Mouse (Mus musculus): Measurements from ENCODE around the gene Prlr.

Gene Prlr

DNA sequence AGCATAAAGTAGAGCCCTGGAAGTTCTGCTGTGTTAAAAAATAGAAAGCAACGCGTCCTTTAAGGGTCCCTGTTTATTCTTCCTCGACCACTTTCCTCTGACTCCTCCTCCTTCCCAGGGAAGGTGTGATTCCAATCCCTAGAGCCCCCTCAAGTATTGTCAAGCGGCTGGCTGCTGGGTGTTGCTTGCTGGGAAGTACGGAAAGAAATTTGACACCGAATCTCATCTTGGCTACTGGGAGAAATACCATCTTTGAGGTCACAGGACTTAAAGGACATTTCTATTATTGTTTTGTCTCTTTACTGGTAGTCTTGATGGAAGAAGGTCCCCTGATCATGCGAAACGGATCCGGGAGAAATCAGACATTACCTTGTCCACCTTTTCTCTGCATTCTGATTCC, at the start of gene Prlr:
Gene Prlr (plus strand): TSS at position 156 of the 400 bp plus-strand sequence.
- no peak for DNase-seq (ENCODE audit: low read depth, low spot score)

DNA sequence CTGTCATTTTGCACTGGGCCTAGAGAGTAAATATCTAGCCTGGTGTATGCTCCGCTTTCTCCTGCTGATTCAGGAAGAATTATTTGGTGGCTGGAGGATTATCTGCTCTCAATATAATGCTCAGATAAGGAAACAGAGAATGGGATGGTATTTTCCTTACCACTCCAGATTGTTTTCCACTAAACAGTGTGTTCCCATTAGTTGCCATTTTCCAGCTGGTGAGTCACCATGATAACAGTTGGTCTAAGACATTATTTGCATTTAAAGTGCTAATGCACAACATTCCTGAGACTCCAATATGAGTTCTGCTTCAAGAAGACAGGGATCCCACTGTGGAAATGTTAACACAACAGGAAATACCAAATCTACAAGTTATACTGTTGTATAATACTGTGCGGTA, 43.3 kb upstream of the Prlr start:
- no peak for DNase-seq (ENCODE audit: low read depth, low spot score)

DNA sequence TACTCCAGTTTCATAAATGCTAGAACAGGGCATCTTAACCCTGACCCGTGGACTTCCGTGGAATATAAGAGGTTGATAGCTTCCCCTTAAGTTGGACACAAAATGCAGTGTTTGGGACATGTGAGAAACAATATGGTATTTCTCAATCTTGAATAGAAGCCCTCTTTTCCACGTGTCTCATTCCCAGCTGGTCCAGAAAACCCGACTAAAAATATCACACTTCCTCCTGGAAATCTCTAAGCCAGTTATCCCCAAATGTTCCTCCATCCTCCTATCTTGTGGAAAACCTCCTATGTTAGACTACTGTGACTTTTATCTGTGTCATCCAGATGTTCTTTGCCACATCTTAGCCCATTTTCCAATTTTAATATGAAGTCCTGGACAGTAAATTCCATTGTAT, 42.1 kb upstream of the Prlr start:
- DNase-seq (ENCODE audit: low read depth, low spot score), result no peak

DNA sequence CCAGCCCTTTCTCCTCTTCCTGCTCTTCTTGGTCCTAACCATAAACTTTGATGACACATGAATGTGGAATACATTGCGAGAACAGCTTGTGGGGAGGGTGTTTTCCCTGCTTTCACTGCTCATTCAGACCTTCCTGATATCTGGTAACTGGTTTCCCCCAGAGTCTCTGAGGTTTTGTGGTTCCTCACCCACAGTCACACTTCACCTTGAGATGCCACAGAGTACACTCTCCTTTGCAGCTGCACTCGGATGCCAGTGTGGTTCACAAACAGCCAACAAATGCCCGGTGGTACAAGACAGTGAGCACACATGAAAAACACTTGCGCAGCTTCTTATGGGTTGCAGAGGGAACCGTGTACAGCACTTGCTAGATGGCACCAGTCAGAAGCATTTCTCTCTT, 32.5 kb upstream of the Prlr start:
- no peak for DNase-seq (ENCODE audit: low read depth, low spot score)

DNA sequence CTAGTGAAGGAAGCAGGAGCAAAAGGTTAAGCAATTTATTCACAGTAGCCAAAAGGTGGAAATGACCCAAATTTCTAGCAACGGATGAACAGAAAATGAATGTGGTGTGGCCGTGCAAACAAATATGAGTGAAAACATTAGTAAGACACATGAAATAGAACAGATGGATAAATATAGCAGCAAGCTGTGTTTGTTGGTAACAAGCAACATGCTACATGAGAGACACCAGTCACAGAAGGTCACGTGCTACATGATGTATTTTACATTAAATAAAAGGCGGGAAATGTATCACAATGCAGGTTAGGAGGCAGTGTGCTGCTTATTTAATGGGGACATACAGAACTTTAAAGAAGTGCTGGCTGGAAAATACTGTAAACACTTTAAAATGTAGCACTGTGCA, 28.8 kb upstream of the Prlr start:
- DNase-seq (ENCODE audit: low read depth, low spot score), result no peak

DNA sequence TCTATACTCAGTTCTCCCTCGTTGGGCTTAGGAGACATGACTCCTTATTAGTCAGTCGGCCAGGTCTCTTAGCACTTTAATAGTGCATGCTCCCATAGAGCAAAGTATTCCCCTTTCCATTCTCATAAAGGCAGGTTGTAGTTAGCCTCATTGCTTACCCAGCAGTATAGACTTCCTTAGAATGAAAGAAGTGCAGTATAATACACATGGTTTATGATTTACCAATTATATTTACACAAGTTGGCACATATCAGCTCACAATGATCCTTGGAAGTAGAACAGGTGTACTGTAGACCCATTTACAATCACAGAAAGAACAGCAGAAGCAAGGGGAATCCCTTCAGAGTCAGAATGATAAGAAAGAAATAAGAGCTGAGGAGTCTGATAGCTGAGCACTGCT, 16.4 kb upstream of the Prlr start:
- DNase-seq (ENCODE audit: low read depth, low spot score), result no peak

DNA sequence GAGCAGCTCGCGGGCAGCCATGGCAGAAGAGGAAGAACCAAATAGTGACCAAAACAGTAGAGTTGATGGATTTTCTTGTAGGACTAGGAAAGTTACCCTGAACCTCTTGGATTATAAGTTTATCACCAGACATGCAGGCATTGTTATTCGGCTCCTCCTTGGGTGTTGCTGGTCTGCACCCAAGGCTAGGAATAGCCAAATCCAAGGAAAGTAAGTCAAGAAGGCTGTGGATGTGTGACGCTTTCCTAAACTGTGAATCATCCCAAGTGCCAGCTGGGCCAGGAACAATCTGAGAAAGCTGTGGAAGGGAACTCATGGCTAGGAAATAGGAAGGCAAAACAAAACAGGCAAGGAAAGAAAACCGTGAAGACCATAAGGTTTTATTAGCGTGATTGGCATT, 2.0 kb upstream of the Prlr start:
- DNase-seq (ENCODE audit: low read depth, low spot score), result no peak

DNA sequence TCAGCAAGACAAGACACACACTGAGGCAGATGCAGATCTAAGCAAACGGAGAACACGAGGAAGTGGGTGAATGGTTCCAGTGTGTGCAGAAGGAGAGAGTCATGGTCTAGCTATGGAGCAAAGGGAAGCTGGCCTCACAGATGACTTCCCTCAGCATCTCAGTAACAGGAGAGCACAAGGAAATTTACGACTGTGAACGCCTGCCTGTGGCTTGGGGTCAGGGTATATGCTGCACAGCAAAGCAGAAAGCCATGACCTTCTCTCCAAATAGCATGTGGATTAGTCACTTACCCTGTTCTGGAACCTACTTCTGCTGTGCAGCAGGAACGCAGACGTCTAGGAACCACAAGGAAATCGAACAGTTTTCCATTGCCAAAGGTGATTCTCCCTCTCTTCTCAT, 1.4 kb upstream of the Prlr start:
- no peak for DNase-seq (ENCODE audit: low read depth, low spot score)

DNA sequence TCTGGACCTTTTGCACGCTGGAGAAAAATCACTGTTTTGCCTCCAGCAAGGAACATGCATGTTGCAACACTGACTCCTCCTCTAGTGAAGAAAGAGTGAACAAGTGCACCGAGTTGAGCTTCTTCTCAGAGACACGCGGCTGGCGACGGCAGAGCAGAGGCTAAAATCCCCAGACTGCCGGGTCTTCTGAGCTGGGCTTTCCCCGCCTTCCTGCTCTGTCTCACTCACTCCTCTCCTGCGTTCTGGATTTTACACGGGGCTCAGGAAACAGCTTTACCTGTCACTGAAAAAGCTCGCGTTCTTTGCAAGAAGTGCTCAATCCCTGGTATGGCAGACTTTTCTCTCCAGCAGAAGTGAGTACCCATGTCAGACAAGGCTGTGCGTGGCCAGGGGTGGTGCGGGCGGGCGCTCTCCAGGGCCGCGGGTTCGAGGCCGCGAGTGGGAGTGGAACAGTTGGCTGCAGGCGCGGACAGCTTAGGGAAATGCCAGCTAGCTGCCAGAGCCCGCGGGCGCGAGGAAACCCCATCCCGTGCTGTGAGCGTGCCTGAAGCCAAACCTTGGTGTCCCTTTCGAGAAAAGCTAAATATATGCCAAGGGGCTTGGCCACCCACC, 587 bp downstream of the Prlr start:
- no peak for DNase-seq (ENCODE audit: low read depth, low spot score)

DNA sequence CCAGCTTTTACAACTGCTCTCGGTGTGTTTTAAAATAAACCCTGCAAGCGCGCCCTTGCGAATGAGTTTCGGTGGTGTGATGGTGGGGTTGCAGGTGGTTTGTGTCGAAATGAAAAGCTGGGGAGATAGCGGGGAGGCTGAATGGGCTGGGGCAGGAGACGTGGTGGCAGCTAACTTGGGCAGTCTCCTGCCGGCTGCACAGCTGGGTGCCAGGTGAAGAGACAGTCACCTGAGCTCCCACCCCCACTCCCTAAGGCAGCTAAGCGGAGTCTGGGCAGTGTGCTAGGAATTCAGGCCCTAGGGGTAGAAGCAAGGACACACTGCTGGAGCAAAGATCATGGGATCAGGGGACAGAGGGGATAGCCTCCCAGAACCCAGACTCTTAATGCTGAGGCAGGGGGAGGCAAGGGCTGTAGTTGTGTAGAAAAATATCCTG, 1.1 kb downstream of the Prlr start:
- no peak for DNase-seq (ENCODE audit: low read depth, low spot score)

DNA sequence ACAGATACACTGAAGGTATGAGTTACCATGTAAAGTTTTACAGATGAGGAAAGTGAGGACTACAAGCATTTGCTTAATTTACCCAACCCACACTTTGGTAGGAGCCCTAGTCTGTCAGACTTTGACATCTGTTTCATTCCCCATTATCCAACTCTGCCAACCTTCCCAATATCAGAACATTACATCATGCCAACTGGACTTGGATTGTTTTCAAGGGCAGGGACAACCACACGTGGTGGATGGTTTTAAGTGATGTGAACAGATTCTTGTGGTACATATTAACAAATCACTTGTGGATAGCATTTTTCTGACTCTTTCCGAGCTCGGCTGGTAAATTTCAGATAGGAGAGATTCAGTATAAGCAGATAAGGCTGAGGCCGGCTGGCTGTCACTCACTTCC, 3.7 kb downstream of the Prlr start:
- no peak for DNase-seq (ENCODE audit: low read depth, low spot score)

DNA sequence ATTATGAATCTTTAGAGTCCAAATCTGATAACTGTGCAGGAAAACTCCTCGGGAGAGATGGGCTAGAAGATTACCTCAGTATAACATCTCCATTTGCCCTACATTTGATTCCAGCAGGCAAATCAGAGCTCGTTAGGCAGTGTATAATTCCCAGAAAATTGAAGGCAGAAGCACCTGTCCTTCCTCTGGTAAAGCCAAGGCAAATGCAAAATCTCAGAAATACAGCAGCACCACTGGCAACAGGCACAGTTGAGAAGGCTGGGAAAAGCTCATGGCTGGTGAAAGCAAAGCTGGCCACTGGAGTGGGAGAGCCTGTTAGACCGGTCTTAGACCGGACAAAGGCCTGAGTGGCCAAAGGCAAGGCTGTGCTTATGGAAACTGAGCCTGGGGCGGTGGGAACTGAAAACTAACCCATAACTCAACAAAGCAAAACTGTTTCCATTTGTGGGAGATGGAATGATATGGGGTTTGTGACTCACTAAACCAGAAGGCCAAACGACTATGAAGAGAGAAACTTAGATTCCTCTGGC, 15.1 kb downstream of the Prlr start:
- no peak for DNase-seq (ENCODE audit: low read depth, low spot score)

DNA sequence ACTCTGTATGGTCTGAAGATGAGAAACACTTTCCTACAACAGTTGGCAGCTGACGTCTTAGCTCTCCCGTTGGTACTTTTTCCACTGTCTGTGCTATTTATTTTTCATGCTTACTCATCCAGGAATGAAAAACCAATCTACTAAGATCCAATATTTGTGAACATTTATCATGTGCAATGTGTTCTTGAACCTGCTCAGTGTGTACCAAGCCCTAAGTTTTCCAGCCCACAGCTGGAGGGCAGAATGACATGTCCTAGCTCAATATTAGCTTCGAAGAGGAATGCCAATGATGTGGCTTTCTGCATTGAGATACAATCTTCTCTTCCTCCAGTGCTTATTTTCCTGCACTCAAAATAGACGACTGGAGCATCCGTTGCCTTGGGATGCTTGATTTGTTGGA, 24.0 kb downstream of the Prlr start:
- no peak for DNase-seq (ENCODE audit: low read depth, low spot score)

DNA sequence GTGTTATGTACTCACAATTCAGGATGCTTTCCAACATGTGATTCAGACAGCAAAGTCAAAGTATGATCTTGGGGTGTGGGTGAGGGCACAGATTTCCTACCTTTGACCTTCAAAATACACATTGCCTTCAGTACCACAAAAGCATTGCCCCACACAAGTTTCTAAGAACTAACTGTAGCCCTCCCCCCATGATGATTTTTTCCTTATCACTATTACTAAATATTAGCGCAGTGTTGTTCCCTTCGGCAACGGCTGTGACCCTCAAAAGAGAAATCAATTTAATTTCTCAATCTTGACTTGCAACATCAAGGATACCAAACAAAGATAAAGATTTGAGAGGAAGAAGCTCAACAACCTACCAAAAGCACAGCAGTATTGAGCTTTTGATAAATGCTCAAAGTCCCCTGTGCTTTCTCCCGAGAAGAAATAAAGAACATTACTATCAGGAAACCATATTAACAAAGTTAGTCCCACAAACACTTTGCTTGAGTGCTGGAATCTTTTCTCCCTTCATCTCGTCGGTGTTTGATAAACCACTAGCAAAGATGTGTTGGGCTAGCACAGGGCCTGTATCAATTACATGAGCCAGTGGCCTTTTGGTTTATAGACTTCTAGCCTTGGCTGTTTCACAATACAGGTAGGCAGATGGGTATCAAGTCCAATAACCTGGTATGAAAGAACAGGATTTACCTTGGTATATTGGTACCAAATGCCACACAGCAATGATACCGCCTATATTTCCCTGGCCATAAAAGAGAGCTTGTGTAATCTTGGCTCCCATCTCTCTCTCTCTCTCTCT, 25.7 kb downstream of the Prlr start:
- DNase-seq (ENCODE audit: low read depth, low spot score), result no peak

DNA sequence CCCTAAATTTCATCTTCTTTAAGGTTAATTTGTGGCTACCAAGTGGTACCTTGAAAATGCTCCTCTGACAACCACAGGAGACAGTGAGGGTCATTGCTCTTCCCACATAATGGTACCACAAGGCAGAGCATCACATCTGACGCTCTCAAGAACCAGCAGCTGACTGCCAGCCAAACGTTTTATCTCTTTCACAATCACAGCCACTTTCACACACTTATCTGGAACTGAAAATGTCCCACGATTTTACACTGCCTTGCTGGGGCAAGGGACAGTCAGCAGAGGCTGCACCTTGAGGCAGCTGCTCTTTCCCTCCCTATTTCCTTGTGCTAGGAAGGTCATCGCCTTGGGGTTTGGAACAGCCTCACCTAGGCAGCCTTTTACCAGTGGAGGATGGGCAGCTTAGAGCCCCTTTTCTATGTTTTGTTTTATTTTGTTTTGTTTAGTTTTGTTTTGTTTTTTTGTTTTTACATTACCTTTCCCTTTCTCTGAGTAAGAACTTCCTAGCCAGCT, 33.3 kb downstream of the Prlr start:
- no peak for DNase-seq (ENCODE audit: low read depth, low spot score)

DNA sequence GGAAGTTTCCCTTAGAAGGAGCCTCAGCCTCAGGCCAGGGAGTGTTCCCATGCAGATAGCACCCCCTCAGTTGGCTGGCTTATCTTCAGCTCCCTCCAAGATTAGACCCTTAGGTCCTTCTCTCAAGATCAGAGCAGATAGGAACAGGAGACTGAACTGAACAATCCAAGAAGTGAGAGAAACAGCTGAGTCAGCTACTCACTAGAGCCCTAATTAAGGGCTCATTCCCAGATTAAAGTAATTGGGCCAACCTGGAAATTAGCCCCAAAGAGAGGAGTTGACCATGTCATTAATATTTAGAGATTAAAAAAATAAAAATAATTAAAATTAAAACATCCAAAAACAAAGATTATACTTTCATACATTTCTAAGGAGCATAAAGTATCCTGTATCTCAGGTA, 35.0 kb downstream of the Prlr start:
- no peak for DNase-seq (ENCODE audit: low read depth, low spot score)

DNA sequence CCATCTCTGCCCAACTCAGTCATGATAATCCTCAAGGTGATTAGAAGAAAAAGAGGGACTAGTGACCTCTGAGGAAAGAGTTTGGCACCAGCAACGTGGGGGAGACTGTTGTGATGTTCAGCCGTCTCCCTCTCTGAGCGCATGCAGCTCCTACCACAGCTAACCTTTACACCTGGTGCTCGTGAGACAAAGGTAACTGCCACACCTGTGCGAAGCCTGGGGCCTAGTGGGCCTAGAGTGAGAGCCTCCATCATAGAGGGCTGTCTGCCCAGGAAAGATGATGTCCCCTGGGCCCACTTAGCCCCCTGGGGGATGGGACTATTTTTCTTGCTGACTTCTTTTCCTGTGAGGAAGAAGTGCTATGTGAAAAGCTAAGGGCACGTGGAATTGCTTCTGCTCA, 36.2 kb downstream of the Prlr start:
- DNase-seq (ENCODE audit: low read depth, low spot score), result no peak

DNA sequence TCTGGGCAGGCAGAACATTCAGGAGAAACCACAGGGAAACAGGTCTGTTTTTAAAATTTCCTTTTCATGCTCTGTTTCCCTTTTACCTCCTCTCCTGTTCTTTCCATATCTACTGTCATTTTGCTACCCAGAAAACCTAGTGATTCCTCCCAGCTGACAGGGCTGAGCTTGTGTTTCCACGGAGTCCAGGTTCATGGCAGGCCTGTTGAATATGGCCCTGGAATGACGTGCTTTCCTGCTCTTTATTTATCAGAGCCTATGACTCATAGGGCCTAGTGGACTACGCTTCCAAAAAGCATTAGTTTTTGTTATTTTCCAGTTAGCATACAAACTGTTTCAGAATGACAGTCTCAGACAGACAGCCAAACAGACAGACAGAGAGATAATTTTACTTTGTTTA, 36.7 kb downstream of the Prlr start:
- DNase-seq (ENCODE audit: low read depth, low spot score), result no peak

DNA sequence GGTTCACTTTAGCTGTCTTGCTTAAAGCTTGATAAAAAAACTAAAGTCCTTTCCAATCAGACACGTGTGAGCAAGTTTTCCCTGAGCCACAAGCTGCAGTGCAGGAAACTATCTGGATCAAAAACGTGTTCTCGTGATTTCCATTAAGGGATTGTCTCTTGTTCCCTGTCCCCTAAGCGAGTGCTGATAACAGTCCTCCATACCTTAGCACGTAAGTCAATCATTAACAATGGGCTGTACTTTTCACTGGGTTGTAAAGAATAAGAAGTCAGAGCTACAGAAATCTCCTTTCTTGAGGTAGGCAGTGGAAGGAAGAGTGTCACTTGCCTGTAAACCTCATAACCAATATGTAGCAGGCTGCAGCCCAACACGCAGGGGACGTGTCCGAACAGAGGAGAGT, 38.7 kb downstream of the Prlr start:
- DNase-seq (ENCODE audit: low read depth, low spot score), result no peak

DNA sequence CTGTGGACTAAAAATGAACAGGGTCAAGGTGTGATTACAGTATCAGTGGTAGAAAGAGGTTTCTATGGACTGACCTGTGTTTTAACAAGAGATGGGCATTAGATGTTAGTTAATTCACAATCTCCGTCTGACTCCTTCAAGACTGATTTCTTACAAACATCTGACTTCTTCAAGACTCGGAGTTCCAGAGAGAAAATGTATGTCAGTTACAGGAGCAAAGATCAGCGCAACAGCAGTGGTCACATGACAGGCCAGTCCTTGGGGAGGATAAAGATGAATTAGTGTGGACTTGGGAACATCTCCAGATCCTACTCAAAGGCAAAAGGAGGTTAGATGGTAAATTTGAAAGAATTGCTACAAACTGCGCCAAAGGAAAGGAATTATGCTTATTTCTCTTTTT, 39.2 kb downstream of the Prlr start:
- no peak for DNase-seq (ENCODE audit: low read depth, low spot score)

DNA sequence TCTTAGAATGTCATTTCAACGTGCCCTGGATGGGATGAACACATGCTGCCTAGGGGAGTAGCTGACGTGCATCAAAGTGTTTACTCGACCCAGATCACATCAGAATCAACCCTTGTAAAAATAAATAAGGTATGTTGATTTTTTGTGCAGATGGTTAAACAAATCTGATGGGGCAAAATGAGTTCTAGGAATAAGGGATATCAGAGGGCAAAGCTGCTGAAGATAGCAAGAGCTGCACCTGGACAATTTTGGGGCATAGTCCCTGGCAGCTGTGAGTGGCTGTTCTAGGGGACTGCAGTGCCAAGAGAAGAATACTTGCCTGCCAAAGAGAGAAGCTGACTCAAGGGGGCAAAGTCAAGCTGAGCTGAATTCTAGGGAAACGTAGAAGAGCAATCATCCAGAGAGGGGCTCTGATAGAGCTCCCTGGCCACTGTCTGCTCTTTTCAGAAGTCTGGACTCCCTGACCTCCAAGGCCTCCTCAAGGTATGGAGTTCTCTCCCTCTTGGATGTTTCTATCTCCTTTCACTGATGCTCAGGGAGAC, 46.6 kb downstream of the Prlr start:
- no peak for DNase-seq (ENCODE audit: low read depth, low spot score)

DNA sequence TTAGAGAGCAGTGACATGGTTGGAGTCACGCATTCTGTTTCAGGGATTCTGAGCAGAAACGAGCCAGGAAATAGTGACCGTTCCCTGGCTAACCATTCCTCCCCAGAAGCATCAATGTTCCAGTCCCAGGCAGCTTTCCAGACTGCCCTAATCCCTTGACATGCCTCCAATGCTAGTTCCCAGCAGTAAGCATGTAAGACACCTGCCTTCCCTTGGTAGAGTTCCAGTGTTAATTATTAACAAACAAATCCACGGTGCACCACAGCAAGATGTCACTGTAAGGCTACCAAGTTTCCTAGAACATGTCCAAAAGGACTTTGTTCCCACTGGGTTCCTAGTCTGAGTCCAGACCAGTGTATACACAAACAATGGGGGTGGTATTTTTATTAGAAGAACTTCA, 48.7 kb downstream of the Prlr start:
- no peak for DNase-seq (ENCODE audit: low read depth, low spot score)

DNA sequence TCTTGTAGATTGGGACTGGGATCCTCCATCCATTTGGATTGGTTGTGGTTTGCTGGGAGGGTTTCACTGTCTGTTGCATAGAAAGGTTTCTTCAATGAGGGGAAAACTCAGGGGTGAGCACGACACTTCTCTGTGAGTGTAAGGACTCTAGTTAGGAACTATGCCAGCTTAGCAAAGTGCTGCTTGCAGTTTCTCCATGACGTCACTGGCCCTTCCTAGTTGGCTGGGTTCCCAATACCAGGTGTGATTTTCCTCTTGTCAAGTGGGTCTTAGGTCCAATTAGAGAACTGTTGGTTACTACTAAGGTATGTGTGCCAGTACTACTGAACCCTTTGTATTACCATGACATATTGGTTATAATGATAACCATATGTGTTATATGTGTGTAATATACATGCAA, 51.6 kb downstream of the Prlr start:
- DNase-seq (ENCODE audit: low read depth, low spot score), result no peak

All from brain, embryonic 18.5 days (tissue).